Mouse (Mus musculus): ENCODE data around the gene Sag. TPM values are rescaled to one million over a fixed set of nuclear protein-coding genes. Genes with fewer than 3 reads are reported as not detected.

Sag gene
- total and polyA plus RNA-seq, 3 experiments: 0.19 to 2.0 (median 1.0) TPM

DNA sequence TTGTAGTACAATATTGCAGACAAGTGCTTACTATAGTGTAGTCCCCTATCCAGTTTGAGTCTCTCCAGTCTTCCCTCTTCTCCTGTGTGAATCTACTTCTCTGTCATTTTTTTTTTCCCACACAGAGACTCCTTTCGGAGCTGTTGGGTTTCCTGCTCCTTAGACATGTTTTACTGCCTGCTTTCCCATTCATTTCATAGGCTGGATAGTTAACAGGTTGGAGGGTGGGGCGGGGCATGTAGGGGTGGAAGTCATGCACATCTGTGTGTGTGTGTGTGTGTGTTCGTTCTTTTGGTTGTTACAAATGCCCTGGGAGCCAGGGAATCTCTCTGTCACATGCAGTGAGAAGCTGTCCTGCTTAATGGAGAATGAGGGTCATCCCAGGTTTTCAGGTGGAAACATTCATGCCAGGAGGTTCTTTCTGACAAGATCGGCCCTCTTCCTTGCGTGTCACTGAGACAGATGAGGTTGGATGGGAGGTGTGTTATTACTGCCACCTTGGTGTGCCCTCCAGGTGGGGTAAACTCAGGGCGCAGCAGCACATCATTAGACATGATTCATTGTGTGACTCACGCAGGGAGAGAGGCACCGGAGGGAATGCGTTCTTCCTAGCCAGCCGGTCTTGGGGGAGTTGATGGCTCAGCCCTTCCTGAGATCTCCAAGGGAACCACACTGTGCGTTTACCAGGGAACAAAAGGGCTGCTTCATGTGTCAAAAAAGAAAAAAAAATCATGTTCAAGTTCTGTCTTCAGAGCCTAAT, 44.9 kb downstream of the Sag start:
- peak overlapping the region; percentile 54 for H3K4me2 ChIP-seq (ENCODE audit: insufficient read depth, low read depth, poor library complexity, severe bottlenecking)
- H3K9me3 ChIP-seq (replicated peaks; ENCODE audit: low read length): peaks cover 10% of the 10 kb centered on the region
- peak overlapping the region; percentile 42 for H3K27ac ChIP-seq (ENCODE audit: insufficient read depth, low read depth)
- peak overlapping the region; percentile 62; the same call in 1 of the 2 replicates for H3K9ac ChIP-seq (ENCODE audit: insufficient read depth, low read depth)
- H3K36me3 ChIP-seq (replicated peaks in 1 of 2; ENCODE audit: control insufficient read depth in 1 of 2, insufficient read depth in 1 of 2, low read length in 1 of 2): no peaks in the 10 kb centered on the region
- H3K27me3 ChIP-seq (replicated peaks): no peaks in the 10 kb centered on the region
- TF ChIP-seq SMC3 (IDR thresholded peaks at IDR 0.05; ENCODE audit: low read depth, low read length) (no peak), CTCF (conservative IDR thresholded peaks at IDR 0.05 in 1 of 2, IDR thresholded peaks at IDR 0.05 in 1 of 2; ENCODE audit: low read depth in 2 of 2, low read length in 2 of 2) (no peak), USF1 (IDR thresholded peaks at IDR 0.05; ENCODE audit: low read depth, low read length) (no peak), MEF2A (IDR thresholded peaks at IDR 0.05; ENCODE audit: borderline replicate concordance, low read depth, low read length) (no peak), RCOR1 (conservative IDR thresholded peaks at IDR 0.05; ENCODE audit: low read depth, low read length) (no peak), POLR2A (IDR thresholded peaks at IDR 0.05; ENCODE audit: low read depth, low read length) (0 out of 2 replicates have a peak, but pooled peaks have one; percentile 8), CHD1 (IDR thresholded peaks at IDR 0.05; ENCODE audit: low read depth, low read length) (no peak), ETS1 (conservative IDR thresholded peaks at IDR 0.05; ENCODE audit: low read depth, low read length) (no peak), MAFK (IDR thresholded peaks at IDR 0.05; ENCODE audit: insufficient replicate concordance, low read length) (no peak), BHLHE40 (IDR thresholded peaks at IDR 0.05; ENCODE audit: low read depth, low read length) (peak; percentile 13; the same call in 1 of the 2 replicates), TCF12 (IDR thresholded peaks at IDR 0.05; ENCODE audit: low read depth, low read length) (0 out of 2 replicates have a peak, but pooled peaks have one; percentile 17), TBP (conservative IDR thresholded peaks at IDR 0.05; ENCODE audit: low read depth, low read length) (0 out of 2 replicates have a peak, but pooled peaks have one; percentile 2), JUN (IDR thresholded peaks at IDR 0.05; ENCODE audit: insufficient read depth, low read depth, low read length) (no peak), NELFE (IDR thresholded peaks at IDR 0.05; ENCODE audit: low read depth, low read length) (no peak), POLR2AphosphoS2 (IDR thresholded peaks at IDR 0.05; ENCODE audit: low read depth, low read length) (no peak), NRF1 (IDR thresholded peaks at IDR 0.05; ENCODE audit: low read depth, low read length) (no peak)
- peak overlapping the region in 2 of 3 experiments; percentile 16 to 21 for H3K4me3 ChIP-seq (replicated peaks in 1 of 3; ENCODE audit: low read depth in 2 of 3, low read length in 2 of 3, poor library complexity in 1 of 3)
- no peak for DNase-seq (ENCODE audit: extremely low read depth)
- H3K79me2 ChIP-seq (replicated peaks; ENCODE audit: control insufficient read depth, extremely low read depth, insufficient read depth, poor library complexity, severe bottlenecking): peaks cover 3% of the 10 kb centered on the region
- dilution Hi-C loops (cut with MboI; ENCODE audit: extremely low pct_ligation_motif_present, extremely low pct_unique_long_range_greater_than_20kb, low sequenced_read_pairs) (no loop called here), in situ Hi-C loops (cut with MboI; ENCODE audit: low pct_ligation_motif_present, low pct_unique_long_range_greater_than_20kb, low sequenced_read_pairs) (no loop called here)
- peaks cover 39 to 77% of the 10 kb centered on the region in 2 experiments for H3K4me1 ChIP-seq (ENCODE audit: control insufficient read depth in 1 of 2, insufficient read depth in 2 of 2)

DNA sequence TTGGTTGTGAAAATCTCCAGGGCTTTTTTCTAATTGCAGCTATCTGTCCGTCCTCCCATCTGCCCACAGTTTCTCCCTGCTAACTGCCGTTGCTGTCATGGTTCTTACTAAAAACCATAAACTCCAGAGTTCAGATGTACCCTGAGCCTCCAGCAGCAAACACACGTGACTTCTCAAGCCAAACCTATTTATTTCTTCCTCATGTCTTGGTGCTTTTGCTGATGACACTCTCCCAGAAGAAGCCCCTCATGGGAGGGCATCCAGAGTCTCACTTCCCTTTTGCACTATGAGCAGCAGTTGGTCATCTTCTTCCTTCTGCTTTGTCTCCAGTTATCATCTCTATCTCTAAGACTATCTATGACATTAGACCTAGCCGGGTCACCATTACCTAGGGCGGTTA, 45.8 kb downstream of the Sag start:
- peaks cover 11% of the 10 kb centered on the region for H3K79me2 ChIP-seq (replicated peaks; ENCODE audit: control insufficient read depth, extremely low read depth, insufficient read depth, poor library complexity, severe bottlenecking)
- peak overlapping the region; percentile 58 for H3K27ac ChIP-seq (ENCODE audit: insufficient read depth, low read depth)
- H3K36me3 ChIP-seq (replicated peaks in 1 of 2; ENCODE audit: control insufficient read depth in 1 of 2, insufficient read depth in 1 of 2, low read length in 1 of 2): no peaks in the 10 kb centered on the region
- dilution Hi-C loops (cut with MboI; ENCODE audit: extremely low pct_ligation_motif_present, extremely low pct_unique_long_range_greater_than_20kb, low sequenced_read_pairs) (no loop called here), in situ Hi-C loops (cut with MboI; ENCODE audit: low pct_ligation_motif_present, low pct_unique_long_range_greater_than_20kb, low sequenced_read_pairs) (no loop called here)
- H3K27me3 ChIP-seq (replicated peaks): no peaks in the 10 kb centered on the region
- peak; percentile 86 for DNase-seq (ENCODE audit: extremely low read depth)
- H3K9ac ChIP-seq (ENCODE audit: insufficient read depth, low read depth): peak overlapping the region; percentile 62
- H3K4me3 ChIP-seq (replicated peaks in 1 of 3; ENCODE audit: low read depth in 2 of 3, low read length in 2 of 3, poor library complexity in 1 of 3): peak overlapping the region in 1 of 3 experiments; percentile 6
- peak overlapping the region; percentile 54; the same call in 1 of the 2 replicates for H3K4me2 ChIP-seq (ENCODE audit: insufficient read depth, low read depth, poor library complexity, severe bottlenecking)
- peaks cover 39 to 77% of the 10 kb centered on the region in 2 experiments for H3K4me1 ChIP-seq (ENCODE audit: control insufficient read depth in 1 of 2, insufficient read depth in 2 of 2)
- peaks cover 10% of the 10 kb centered on the region for H3K9me3 ChIP-seq (replicated peaks; ENCODE audit: low read length)
- peak; percentile 48; the same call in 1 of the 2 replicates for TF ChIP-seq SIN3A (IDR thresholded peaks at IDR 0.05; ENCODE audit: low read length)
- peak; percentile 70; the same call in 1 of the 2 replicates for TF ChIP-seq MEF2A (IDR thresholded peaks at IDR 0.05; ENCODE audit: borderline replicate concordance, low read depth, low read length)
- peak; percentile 61; the same call in 1 of the 2 replicates for TF ChIP-seq MYC (IDR thresholded peaks at IDR 0.05; ENCODE audit: low read depth, low read length)
- TF ChIP-seq CTCF (conservative IDR thresholded peaks at IDR 0.05 in 1 of 2, IDR thresholded peaks at IDR 0.05 in 1 of 2; ENCODE audit: low read depth in 2 of 2, low read length in 2 of 2): no peak
- TF ChIP-seq MAZ (IDR thresholded peaks at IDR 0.05; ENCODE audit: low read depth, low read length): peak; percentile 65; the same call in 1 of the 2 replicates
- peak; percentile 94 for TF ChIP-seq BHLHE40 (IDR thresholded peaks at IDR 0.05; ENCODE audit: low read depth, low read length)
- no peak for TF ChIP-seq JUND (conservative IDR thresholded peaks at IDR 0.05; ENCODE audit: low read depth, low read length)
- no peak for TF ChIP-seq SMC3 (IDR thresholded peaks at IDR 0.05; ENCODE audit: low read depth, low read length)
- peak; percentile 61; the same call in 1 of the 2 replicates for TF ChIP-seq TCF12 (IDR thresholded peaks at IDR 0.05; ENCODE audit: low read depth, low read length)
- no peak for TF ChIP-seq ZC3H11A (IDR thresholded peaks at IDR 0.05; ENCODE audit: low read depth, low read length)
- TF ChIP-seq EP300 (IDR thresholded peaks at IDR 0.05; ENCODE audit: low read length): peak; percentile 86
- no peak for TF ChIP-seq NELFE (IDR thresholded peaks at IDR 0.05; ENCODE audit: low read depth, low read length)
- no peak for TF ChIP-seq NRF1 (IDR thresholded peaks at IDR 0.05; ENCODE audit: low read depth, low read length)
- peak; percentile 72 for TF ChIP-seq ETS1 (conservative IDR thresholded peaks at IDR 0.05; ENCODE audit: low read depth, low read length)
- TF ChIP-seq USF2 (conservative IDR thresholded peaks at IDR 0.05; ENCODE audit: low read depth, low read length): peak; percentile 60
- peak; percentile 62 for TF ChIP-seq USF1 (IDR thresholded peaks at IDR 0.05; ENCODE audit: low read depth, low read length)
- TF ChIP-seq MXI1 (IDR thresholded peaks at IDR 0.05; ENCODE audit: low read depth, low read length): peak; percentile 85
- TF ChIP-seq JUN (IDR thresholded peaks at IDR 0.05; ENCODE audit: insufficient read depth, low read depth, low read length): 0 out of 2 replicates have a peak, but pooled peaks have one; percentile 19
- TF ChIP-seq CHD1 (IDR thresholded peaks at IDR 0.05; ENCODE audit: low read depth, low read length): no peak
- no peak for TF ChIP-seq GABPA (IDR thresholded peaks at IDR 0.05; ENCODE audit: insufficient replicate concordance, low read depth, low read length)
- peak; percentile 51; the same call in 1 of the 2 replicates for TF ChIP-seq ELF1 (IDR thresholded peaks at IDR 0.05; ENCODE audit: low read depth, low read length)
- no peak for TF ChIP-seq RCOR1 (conservative IDR thresholded peaks at IDR 0.05; ENCODE audit: low read depth, low read length)
- TF ChIP-seq IRF4 (IDR thresholded peaks at IDR 0.05; ENCODE audit: low read depth, low read length): peak; percentile 95
